Mouse (Mus musculus): Measurements from ENCODE around the gene Cby3.

- TF ChIP-seq CTCF (IDR thresholded peaks at IDR 0.05; ENCODE audit: borderline replicate concordance, insufficient read depth, low read length) (no peak), POLR2A (IDR thresholded peaks at IDR 0.05; ENCODE audit: low read depth, low read length) (no peak)
Measured at GRCm38 (mm10) chr11:50393306-50393705, 39.0 kb downstream of the Cby3 start.
